Mouse (Mus musculus): ENCODE measurements at regions not wholly inside any gene's neighbourhood (a gene's known extent, or its start where the extent isn't known, plus 50 kb on each side); places are given as distances from the start of the nearest gene placed in this dataset.
A peak's percentile ranks its signal among the peaks of the same experiment; 100 is the strongest.

GRCm38 (mm10) chr6:39274774-39275502 lies 68.3 kb upstream of the Kdm7a start:
- Histone ChIP-seq H3K27ac (ENCODE audit: control insufficient read depth, low read depth, low read length) (no peak overlapping the region), H3K4me1 (ENCODE audit: control insufficient read depth in 1 of 2, insufficient read depth in 2 of 2, low read length in 2 of 2) (peaks cover 0 to 6% of the 10 kb centered on the region in 2 experiments; a peak in 3 of 4 replicates), H3K79me2 (ENCODE audit: control insufficient read depth, insufficient read depth, low read length, poor library complexity) (no peaks in the 10 kb centered on the region), H3K9ac (ENCODE audit: control insufficient read depth, low read depth, low read length, poor library complexity, severe bottlenecking) (no peak overlapping the region), H3K4me3 (ENCODE audit: control insufficient read depth in 1 of 2, insufficient read depth in 1 of 2, low read depth in 2 of 2, low read length in 2 of 2) (no peak overlapping the region), H3K27me3 (ENCODE audit: control insufficient read depth in 1 of 2, insufficient read depth in 2 of 2, low read length in 2 of 2) (no peaks in the 10 kb centered on the region), H3K36me3 (ENCODE audit: control insufficient read depth in 1 of 2, insufficient read depth in 2 of 2, low read length in 2 of 2) (0 out of 4 replicates have a peak, but pooled peaks cover 0 to 2% of the 10 kb centered on the region in 2 experiments), H3K9me3 (replicated peaks; ENCODE audit: insufficient read depth, low read length) (no peaks in the 10 kb centered on the region)
- TF ChIP-seq ETS1 (IDR thresholded peaks at IDR 0.05; ENCODE audit: low read depth, low read length) (peak; percentile 70; the same call in 1 of the 2 replicates), GATA1 (IDR thresholded peaks at IDR 0.05; ENCODE audit: low read depth, low read length) (peak; percentile 74), MAFK (IDR thresholded peaks at IDR 0.05; ENCODE audit: borderline replicate concordance, low read depth, low read length) (no peak), USF2 (IDR thresholded peaks at IDR 0.05; ENCODE audit: borderline replicate concordance in 1 of 2, insufficient read depth in 1 of 2, low read depth in 1 of 2, low read length in 2 of 2) (peak in 1 of 2 experiments; percentile 42; a peak in 1 of 4 replicates), POLR2AphosphoS5 (IDR thresholded peaks at IDR 0.05; ENCODE audit: borderline replicate concordance, low read depth, low read length) (no peak), USF1 (IDR thresholded peaks at IDR 0.05; ENCODE audit: low read depth, low read length) (peak; percentile 90), MYC (IDR thresholded peaks at IDR 0.05; ENCODE audit: low read depth, low read length) (0 out of 2 replicates have a peak, but pooled peaks have one; percentile 28), BHLHE40 (IDR thresholded peaks at IDR 0.05; ENCODE audit: borderline replicate concordance, low read depth, low read length) (peak; percentile 88), CTCF (IDR thresholded peaks at IDR 0.05 in 2 of 3, conservative IDR thresholded peaks at IDR 0.05 in 1 of 3; ENCODE audit: control insufficient read depth in 1 of 3, insufficient read depth in 1 of 3, low read depth in 2 of 3, low read length in 3 of 3, poor library complexity in 1 of 3, severe bottlenecking in 1 of 3) (no peak), SIN3A (IDR thresholded peaks at IDR 0.05; ENCODE audit: low read length) (no peak), RCOR1 (IDR thresholded peaks at IDR 0.05; ENCODE audit: low read depth, low read length) (peak; percentile 88), ELF1 (IDR thresholded peaks at IDR 0.05; ENCODE audit: low read depth, low read length) (peak; percentile 77), ZKSCAN1 (IDR thresholded peaks at IDR 0.05; ENCODE audit: low read depth, low read length) (0 out of 2 replicates have a peak, but pooled peaks have one; percentile 24), EP300 (IDR thresholded peaks at IDR 0.05; ENCODE audit: low read depth in 1 of 2, low read length in 2 of 2) (peak; percentile 55 to 64; a peak in 3 of 4 replicates), MXI1 (IDR thresholded peaks at IDR 0.05; ENCODE audit: low read depth, low read length) (no peak), ZNF384 (IDR thresholded peaks at IDR 0.05; ENCODE audit: low read depth, low read length) (no peak), MAX (IDR thresholded peaks at IDR 0.05; ENCODE audit: low read length) (peak; percentile 71)
- DNase-seq (ENCODE audit: low read depth, low spot score): peak; percentile 83

- Histone ChIP-seq H3K27ac (ENCODE audit: control insufficient read depth, low read depth, low read length) (no peak overlapping the region), H3K4me1 (ENCODE audit: control insufficient read depth in 1 of 2, insufficient read depth in 2 of 2, low read length in 2 of 2) (peaks cover 0 to 6% of the 10 kb centered on the region in 2 experiments; a peak in 3 of 4 replicates), H3K27me3 (ENCODE audit: control insufficient read depth in 1 of 2, insufficient read depth in 2 of 2, low read length in 2 of 2) (no peaks in the 10 kb centered on the region), H3K79me2 (ENCODE audit: control insufficient read depth, insufficient read depth, low read length, poor library complexity) (no peaks in the 10 kb centered on the region), H3K4me3 (ENCODE audit: control insufficient read depth in 1 of 2, insufficient read depth in 1 of 2, low read depth in 2 of 2, low read length in 2 of 2) (no peak overlapping the region), H3K9me3 (replicated peaks; ENCODE audit: insufficient read depth, low read length) (no peaks in the 10 kb centered on the region), H3K36me3 (ENCODE audit: control insufficient read depth in 1 of 2, insufficient read depth in 2 of 2, low read length in 2 of 2) (0 out of 4 replicates have a peak, but pooled peaks cover 0 to 2% of the 10 kb centered on the region in 2 experiments), H3K9ac (ENCODE audit: control insufficient read depth, low read depth, low read length, poor library complexity, severe bottlenecking) (no peak overlapping the region)
- DNase-seq (ENCODE audit: low read depth, low spot score): peak; percentile 38
- TF ChIP-seq ZC3H11A (IDR thresholded peaks at IDR 0.05; ENCODE audit: low read depth, low read length): peak; percentile 13; the same call in 1 of the 2 replicates
- no peak for TF ChIP-seq MAFK (IDR thresholded peaks at IDR 0.05; ENCODE audit: borderline replicate concordance, low read depth, low read length)
- TF ChIP-seq CTCF (IDR thresholded peaks at IDR 0.05 in 2 of 3, conservative IDR thresholded peaks at IDR 0.05 in 1 of 3; ENCODE audit: control insufficient read depth in 1 of 3, insufficient read depth in 1 of 3, low read depth in 2 of 3, low read length in 3 of 3, poor library complexity in 1 of 3, severe bottlenecking in 1 of 3): peak; percentile 27 to 51 (median 40); a peak in 4 of 6 replicates
- TF ChIP-seq MAZ (IDR thresholded peaks at IDR 0.05; ENCODE audit: low read depth, low read length): no peak
- TF ChIP-seq RAD21 (IDR thresholded peaks at IDR 0.05; ENCODE audit: low read depth, low read length): peak; percentile 16
Measured at GRCm38 (mm10) chr6:39273427-39273826, 66.8 kb upstream of the Kdm7a start.

Data from MEL (cell line).